Mouse (Mus musculus) layer of hippocampus, postnatal 25 days (tissue): ENCODE results near the gene U2af1. TPM values are rescaled to one million over a fixed set of nuclear protein-coding genes. Genes with fewer than 3 reads are reported as not detected.
"Not testable (repeated sequence)": the region's sequence is repeated elsewhere in the genome, so short reads cannot be mapped to it uniquely, and the experiment has no call there.

Experiments
- DNase-seq, 2 experiments: peaks; one replicate each; pipeline ENCODE4 v3.0.0; 2022; ENCODE audit warnings: mixed read lengths in 2 of 2, low spot score in 1 of 2; ENCODE audit errors: extremely low spot score in 1 of 2
- total RNA-seq, 2 experiments: library from RNA; stranded (reverse); gene quantifications; 2 replicates each; pipeline ENCODE4 v1.2.3; 2021

The U2af1 gene
- total RNA-seq, 2 experiments from 2014 or later: 121 to 128 TPM

DNA sequence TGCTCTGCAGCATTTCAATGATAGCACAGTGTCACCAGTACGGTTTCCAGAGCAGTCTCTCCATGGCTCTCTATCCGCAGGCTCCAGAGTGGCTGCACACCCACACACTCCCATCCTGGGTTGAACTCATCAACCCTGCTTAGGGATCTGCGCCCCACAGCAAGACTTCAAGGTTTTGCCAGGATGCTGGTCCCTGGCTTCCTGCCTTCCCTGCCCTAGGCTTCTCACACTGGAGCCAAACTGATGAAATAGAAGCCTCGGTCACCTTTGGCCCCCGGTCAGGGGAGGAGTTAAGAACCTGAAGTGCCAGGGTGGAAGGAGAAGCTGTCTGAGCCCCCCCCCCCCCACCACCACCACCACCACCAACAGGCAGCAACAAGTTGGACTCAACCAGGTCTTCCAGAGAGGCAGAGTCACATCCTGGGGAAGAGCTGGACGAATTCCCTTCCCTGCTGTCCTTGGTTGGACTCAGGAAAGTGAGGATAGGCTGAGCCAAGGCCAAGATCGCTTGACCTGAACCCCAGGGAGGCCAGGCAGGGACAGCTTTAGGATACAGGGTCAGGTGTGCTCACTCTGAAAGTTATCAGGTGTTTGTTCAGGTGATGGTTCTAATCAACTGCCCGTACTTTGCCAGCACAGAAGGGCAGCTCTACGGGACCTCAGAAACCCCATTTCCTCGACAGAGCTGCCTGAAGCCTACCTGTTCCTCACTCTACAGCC lies 27.5 kb downstream of the U2af1 start:
- DNase-seq: no peak

DNA sequence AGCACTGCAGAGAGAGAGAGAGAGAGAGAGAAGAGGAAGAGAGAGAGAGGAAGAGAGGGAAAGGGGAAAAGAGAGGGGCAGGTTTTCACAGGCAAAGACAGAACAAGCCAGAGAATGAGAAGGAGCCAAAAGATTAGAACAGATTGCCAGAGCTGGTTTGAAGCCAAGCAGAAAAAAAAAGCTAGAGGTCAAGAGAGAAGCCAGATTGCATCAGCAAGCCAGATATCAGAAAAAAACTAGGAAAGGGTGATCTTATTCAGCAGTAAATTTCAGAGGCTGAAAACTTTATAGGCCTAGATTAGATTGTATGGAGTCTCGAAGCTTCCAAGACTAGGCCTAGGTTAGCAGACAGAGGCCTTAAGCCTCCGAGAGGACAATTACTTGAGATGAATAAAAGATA lies 30.7 kb downstream of the U2af1 start:
- DNase-seq: no peak

DNA sequence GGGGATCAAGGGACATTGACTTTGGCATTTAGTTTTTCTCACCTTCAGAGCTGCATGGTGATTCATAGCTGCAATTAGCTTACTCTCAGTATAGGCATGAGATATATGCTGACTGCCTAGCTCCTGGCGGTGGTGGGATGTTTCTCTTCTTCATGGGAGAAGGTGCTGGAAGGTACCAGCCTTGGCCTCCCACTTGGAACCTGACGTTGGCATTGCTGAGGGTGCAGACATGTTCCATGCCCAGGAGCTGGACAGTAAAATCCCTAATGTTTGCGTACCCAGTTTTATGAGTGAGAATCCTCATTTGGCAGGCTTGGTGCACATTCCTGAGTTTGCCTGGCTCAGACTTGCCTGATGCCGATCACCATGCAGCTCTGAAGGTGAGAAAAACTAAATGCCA lies 35.6 kb downstream of the U2af1 start:
- no peak for DNase-seq

DNA sequence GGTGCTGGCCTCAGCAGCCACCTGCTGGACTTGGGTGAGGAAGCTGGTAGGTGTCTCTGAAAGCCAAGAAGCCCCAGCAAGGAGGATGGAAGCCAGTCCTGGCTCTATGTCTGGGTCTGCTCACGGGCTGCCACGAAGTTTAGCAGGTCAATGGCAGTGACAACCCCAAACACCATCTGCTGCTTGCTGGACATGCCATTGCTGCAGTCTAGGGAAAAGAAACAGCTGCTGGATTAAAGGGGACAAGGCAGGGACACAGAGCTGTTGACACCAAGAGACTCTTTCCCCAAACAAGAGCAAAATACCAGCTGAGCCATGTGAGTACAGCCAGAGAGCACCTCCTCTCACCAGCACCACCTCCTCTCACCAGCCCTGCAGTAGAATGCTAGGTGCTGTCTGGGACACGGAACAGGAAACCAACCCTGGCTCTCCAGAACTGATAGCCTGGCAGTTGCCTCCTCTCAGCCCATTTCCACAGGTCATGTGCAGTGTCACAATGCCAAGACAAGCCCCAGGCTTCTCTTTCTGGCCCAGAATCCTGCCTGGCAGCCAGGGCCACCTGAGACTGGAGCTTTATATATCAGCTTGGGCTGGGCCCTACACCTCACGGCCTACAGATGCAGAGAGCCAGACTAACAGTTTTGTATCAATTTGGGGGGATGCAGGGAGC lies 45.5 kb downstream of the U2af1 start:
- no peak for DNase-seq

DNA sequence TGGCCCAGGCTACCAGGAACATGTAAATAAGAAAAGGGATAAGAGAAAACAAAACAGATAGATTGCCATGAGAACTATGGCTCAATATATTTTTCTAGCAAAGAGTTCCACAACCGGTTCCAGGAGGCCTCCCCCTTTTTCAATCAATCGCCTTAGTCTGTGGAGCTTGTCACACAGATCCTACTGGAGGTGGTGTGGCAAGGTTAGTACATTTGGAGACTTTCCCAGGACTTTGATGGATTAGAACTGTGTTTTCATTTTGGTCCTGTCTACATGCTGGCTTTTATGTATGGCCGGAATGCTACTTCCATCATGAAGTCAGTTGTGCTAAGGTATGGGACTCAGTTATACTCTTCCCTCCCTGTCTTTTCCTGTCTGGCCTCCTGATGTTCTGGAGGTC lies 48.8 kb downstream of the U2af1 start:
- DNase-seq: no peak

DNA sequence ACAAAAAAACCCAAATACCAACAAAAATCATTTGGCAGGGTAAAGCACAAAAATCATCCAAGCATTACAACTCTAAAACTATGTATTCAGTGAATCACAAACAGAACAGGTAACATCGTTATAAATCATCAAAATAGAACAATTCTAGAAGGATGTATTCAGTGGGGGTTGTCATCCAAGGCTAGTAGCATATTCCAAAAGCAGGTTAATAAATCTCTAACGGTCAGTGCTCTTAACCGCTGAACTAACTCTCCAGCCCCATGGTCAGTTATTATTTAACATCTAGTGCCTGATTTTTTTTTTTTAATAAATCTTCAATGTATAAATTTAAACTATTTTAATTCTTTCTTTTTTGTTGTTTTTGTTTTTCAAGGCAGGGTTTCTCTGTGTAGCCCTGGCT lies 49.5 kb downstream of the U2af1 start:
- DNase-seq: not testable (repeated sequence)

DNA sequence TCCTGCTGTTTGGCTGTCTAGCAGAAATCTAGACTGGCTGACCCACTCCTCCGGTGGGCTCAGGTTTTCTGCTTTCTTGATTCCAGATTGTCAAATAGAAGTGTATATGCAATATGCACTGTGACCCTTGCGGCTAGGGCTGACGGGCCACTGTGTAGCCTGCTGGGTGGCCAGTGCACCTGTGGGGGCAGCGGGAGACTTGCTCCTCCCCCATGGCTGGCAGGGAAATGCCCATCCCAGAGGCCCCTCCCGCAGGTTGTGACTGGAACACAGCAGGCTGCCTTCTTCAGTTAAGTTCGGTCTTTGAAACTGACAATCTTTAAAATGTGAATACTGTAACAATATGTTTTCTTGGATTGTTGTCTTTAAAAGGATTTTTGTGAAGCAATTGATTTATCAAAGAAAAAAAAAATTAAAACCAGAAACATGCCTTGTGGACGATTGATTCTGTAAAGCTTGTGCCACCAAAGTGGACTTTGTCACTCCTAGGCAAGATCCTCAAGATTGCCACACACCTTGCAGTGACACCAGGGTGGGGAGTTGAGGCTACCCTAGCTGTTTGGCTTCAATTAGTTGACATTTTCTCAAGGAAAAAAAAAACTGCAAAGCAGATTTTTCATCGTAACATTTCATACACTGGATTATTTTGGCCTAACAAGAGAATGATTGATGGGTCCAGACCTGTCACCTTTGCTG lies 51.3 kb downstream of the U2af1 start:
- DNase-seq: no peak

DNA sequence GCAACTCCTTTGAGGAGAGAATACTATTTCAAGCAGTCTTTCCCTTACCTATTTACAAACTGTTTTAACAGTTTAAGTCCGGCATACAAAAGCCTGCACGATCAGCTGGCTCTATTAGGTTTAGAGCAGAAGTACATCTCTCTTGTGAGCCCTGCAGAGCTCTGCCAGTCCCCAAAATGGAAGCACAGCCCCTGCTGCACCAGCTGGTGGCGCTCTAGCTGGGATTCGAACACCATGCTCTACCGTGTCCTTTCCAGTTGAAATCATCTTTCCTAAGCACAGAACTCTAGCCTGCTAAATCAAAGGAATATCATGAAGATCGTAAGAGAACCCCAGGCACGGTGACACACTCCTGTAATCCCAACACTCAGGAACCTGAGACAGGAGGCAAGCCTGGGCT lies 52.3 kb downstream of the U2af1 start:
- no peak for DNase-seq

DNA sequence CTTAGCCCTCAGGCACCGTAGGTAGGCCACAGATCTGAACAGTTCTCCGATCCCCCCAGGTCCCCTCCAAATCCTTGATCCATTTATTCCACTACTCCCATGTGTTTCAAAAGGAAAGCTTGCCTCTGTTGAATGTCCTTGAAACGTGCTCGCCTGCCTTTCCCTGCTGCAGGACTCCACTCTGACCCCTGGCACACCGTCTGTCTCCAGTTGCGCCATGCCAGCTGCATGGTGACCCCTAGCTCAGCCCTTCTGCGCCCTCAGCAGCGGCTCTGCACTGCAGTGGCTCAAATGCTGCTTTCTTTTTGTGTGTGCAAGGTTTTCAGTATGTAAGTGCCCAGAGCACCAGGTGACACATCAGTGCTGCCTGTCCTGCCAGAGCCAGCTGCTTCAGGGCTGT lies 60.1 kb downstream of the U2af1 start:
- no peak for DNase-seq

DNA sequence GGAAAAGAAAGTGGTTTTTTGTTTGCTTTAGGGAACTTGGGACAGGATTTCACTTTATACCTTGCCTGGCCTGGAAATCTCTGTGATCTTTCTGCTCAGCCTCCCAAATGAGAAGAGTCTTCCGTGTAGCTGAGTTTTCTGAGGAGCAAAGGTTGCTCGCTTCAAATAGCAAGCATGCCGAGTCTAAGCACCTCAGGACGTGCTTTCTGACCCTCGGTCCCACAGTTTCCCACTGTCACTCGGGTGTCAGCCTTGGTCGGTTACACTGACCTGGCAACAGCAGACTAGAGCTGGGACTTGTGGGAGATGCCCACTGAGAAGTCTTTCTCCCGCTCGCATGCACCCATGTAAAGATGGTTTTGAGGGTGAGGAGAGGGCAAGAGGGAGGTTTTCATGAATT lies 60.7 kb downstream of the U2af1 start:
- DNase-seq: no peak

Other genes starting within 250 kb of the U2af1 start
- 10 to 100 TPM; 23.8 to 25.6 TPM for gene Wdr4, start 138.9 kb downstream of the U2af1 start, total RNA-seq
- gene Ndufv3, start 138.8 kb downstream of the U2af1 start, total RNA-seq: 100 to 1,000 TPM; 268 to 278 TPM
- 10 to 100 TPM; 13.0 to 15.8 TPM for gene Pknox1, start 94.2 kb downstream of the U2af1 start, total RNA-seq
- gene Cbs, start 21.7 kb downstream of the U2af1 start, total RNA-seq: 10 to 100 TPM; 56.3 to 58.1 TPM
- gene Cryaa, start 18.9 kb upstream of the U2af1 start, total RNA-seq: under 1 TPM in 1 of 2 experiments, not detected in 1; 0.31 TPM
- 10 to 100 TPM; 11.7 to 14.6 TPM for gene Sik1, start 196.9 kb upstream of the U2af1 start, total RNA-seq